Mouse (Mus musculus) bone marrow macrophage, adult 2 months (primary cell): ENCODE measurements around the gene Edem3.

Experiments used
- CTCF ChIP-seq: IDR thresholded peaks from 2 replicates; pipeline ENCODE4 v1.5.1; 2012; ENCODE audit warnings: low read depth, mild to moderate bottlenecking, low read length, moderate library complexity
- POLR2A ChIP-seq: IDR thresholded peaks from 2 replicates; pipeline ENCODE4 v1.6.1; 2012; ENCODE audit warnings: mild to moderate bottlenecking, low read depth, low read length, borderline replicate concordance

DNA sequence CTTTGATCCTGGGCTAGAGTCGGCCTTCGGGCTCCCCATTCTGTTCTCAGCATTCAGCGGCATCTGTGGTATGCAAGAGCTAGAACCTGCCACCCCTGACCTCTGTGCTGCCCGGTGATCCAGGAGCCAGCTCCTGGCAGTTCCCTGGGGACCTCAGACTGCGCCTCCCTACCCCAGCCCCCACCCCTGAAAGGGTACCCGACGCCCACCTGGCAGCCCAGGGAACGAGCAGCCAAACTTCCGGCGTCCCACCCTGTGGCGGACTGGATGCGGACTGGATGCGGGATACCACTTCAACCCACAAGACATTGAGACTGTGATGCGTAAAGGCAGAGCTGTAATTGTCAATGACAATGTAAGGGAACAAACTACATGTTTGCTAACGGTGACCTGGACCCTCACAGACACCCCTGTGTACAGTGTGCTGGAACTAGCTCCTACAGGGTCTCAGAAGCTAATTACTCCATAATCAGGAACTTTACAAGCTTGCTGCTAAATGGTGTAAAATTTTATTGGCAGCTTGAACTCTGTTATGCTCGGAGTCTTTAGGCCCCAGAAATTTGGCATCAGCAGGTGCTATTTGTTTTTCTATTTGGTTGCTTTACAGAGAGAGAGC is 94.9 kb downstream of the Edem3 start:
- TF ChIP-seq POLR2A (no peak), CTCF (no peak)
